ENCODE assay signal across 11 mouse cellular contexts in the genomic region with DNA sequence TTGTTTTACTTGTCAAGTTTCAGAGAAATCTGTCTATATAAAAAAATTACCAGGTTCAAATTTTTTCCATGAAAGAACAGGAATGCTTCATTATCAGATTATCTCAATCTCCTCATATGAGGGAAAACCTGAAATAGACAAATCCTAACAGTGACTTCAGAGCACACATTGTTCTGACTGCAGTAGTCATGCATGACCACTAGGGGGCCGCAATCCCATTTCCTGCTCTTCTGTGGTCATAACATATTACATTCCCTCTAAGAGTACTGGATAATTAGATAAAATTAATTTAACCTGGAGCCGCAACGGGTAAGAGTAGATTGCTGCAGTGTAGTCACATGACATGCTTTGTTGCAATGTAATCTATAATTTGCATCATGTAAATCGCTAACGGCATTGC. TPM values are rescaled to one million over a fixed set of nuclear protein-coding genes. Genes with fewer than 3 reads are reported as not detected.
DNase-seq lines count a peak whose midpoint lies in the region; ATAC-seq and TF ChIP-seq lines count a peak whose summit lies in the region.
"Had no signal": no experiment of that assay in that cellular context is flagged by ENCODE, and none has a peak within 500 bp of the region (broad histone marks: within the 10 kb centered on the region; RNA-seq: fewer than 3 reads in every experiment).

No protein-coding gene starts in this region.

- no peak overlapping the region for H3K9ac ChIP-seq in hindbrain, postnatal 0 days (replicated peaks; ENCODE audit: low read length)
- no peak overlapping the region for H3K9ac ChIP-seq in hindbrain, embryonic 13.5 days
- no peak overlapping the region for H3K9ac ChIP-seq in midbrain, postnatal 0 days (replicated peaks; ENCODE audit: low read length, poor library complexity, severe bottlenecking)

- H3K27ac ChIP-seq in hindbrain, postnatal 0 days: no peak overlapping the region
- H3K27ac ChIP-seq in hindbrain, embryonic 13.5 days: no peak overlapping the region
- H3K27ac ChIP-seq in midbrain, postnatal 0 days (ENCODE audit: low read depth, low read length): no peak overlapping the region
- H3K27ac ChIP-seq in midbrain, embryonic 10.5 days (replicated peaks): no peak overlapping the region
- H3K27ac ChIP-seq: hindbrain, embryonic 10.5 days had no signal

- no peak for ATAC-seq in hindbrain, postnatal 0 days
- ATAC-seq in hindbrain, embryonic 13.5 days (ENCODE audit: low FRiP score): no peak
- no peak for ATAC-seq in midbrain, postnatal 0 days (ENCODE audit: low FRiP score)
- ATAC-seq in megakaryocyte progenitor cell, adult 5-6 weeks (replicated peaks; ENCODE audit: poor library complexity): 0 out of 2 replicates have a peak, but pooled peaks have one; percentile 57

- no peaks in the 10 kb centered on the region for H3K36me3 ChIP-seq in hindbrain, postnatal 0 days (ENCODE audit: insufficient read depth, low read length)
- H3K36me3 ChIP-seq in hindbrain, embryonic 13.5 days: no peaks in the 10 kb centered on the region
- H3K36me3 ChIP-seq in midbrain, postnatal 0 days (ENCODE audit: insufficient read depth, low read length): no peaks in the 10 kb centered on the region
- H3K36me3 ChIP-seq in midbrain, embryonic 10.5 days: no peaks in the 10 kb centered on the region
- H3K36me3 ChIP-seq: hindbrain, embryonic 10.5 days had no signal

- no peak for DNase-seq in hindbrain, postnatal 0 days (ENCODE audit: low spot score)
- peak; percentile 3 for DNase-seq in midbrain, postnatal 0 days (ENCODE audit: low spot score)
- DNase-seq in midbrain, embryonic 10.5 days (ENCODE audit: low spot score): no peak
- peak; percentile 3 for DNase-seq in adipocyte (ENCODE audit: low spot score)
- DNase-seq in gastrocnemius, postnatal 10 days: no peak
- no peak for DNase-seq in thymus, postnatal 0 days (ENCODE audit: low spot score)

- H3K9me3 ChIP-seq in hindbrain, postnatal 0 days (ENCODE audit: low read length): no peaks in the 10 kb centered on the region
- H3K9me3 ChIP-seq in hindbrain, embryonic 13.5 days: no peaks in the 10 kb centered on the region
- H3K9me3 ChIP-seq in midbrain, postnatal 0 days (ENCODE audit: low read length): no peaks in the 10 kb centered on the region
- no peaks in the 10 kb centered on the region for H3K9me3 ChIP-seq in midbrain, embryonic 10.5 days (replicated peaks)
- H3K9me3 ChIP-seq: hindbrain, embryonic 10.5 days had no signal

- WGBS in hindbrain, postnatal 0 days: 61% methylated on average over 5 of the region's 5 CpGs
- 63% methylated on average over 5 of the region's 5 CpGs for WGBS in hindbrain, embryonic 13.5 days
- 68% methylated on average over 5 of the region's 5 CpGs for WGBS in midbrain, postnatal 0 days
- WGBS in midbrain, embryonic 10.5 days: 62% methylated on average over 5 of the region's 5 CpGs

- H3K4me3 ChIP-seq in hindbrain, postnatal 0 days (ENCODE audit: low read length): no peak overlapping the region
- no peak overlapping the region for H3K4me3 ChIP-seq in hindbrain, embryonic 13.5 days
- no peak overlapping the region for H3K4me3 ChIP-seq in midbrain, postnatal 0 days (ENCODE audit: low read depth, low read length)
- H3K4me3 ChIP-seq in midbrain, embryonic 10.5 days: no peak overlapping the region
- H3K4me3 ChIP-seq: hindbrain, embryonic 10.5 days had no signal

- no peak overlapping the region for H3K4me2 ChIP-seq in hindbrain, postnatal 0 days (ENCODE audit: low read depth, low read length)
- no peak overlapping the region for H3K4me2 ChIP-seq in hindbrain, embryonic 13.5 days
- no peak overlapping the region for H3K4me2 ChIP-seq in midbrain, postnatal 0 days (ENCODE audit: low read depth, low read length, poor library complexity, severe bottlenecking)

- no peaks in the 10 kb centered on the region for H3K27me3 ChIP-seq in hindbrain, postnatal 0 days (ENCODE audit: insufficient read depth, low read length)
- no peaks in the 10 kb centered on the region for H3K27me3 ChIP-seq in hindbrain, embryonic 13.5 days
- no peaks in the 10 kb centered on the region for H3K27me3 ChIP-seq in midbrain, postnatal 0 days (ENCODE audit: insufficient read depth, low read length)
- no peaks in the 10 kb centered on the region for H3K27me3 ChIP-seq in midbrain, embryonic 10.5 days (ENCODE audit: low read depth, poor library complexity, severe bottlenecking)

- peak; percentile 69 for TF ChIP-seq CTCF in hindbrain, postnatal 0 days (IDR thresholded peaks at IDR 0.05; ENCODE audit: low read depth)
- peak; percentile 62 for TF ChIP-seq CTCF in midbrain, postnatal 0 days (IDR thresholded peaks at IDR 0.05)

- no peaks in the 10 kb centered on the region for H3K4me1 ChIP-seq in hindbrain, postnatal 0 days (ENCODE audit: insufficient read depth, low read length)
- no peaks in the 10 kb centered on the region for H3K4me1 ChIP-seq in hindbrain, embryonic 13.5 days (replicated peaks)
- no peaks in the 10 kb centered on the region for H3K4me1 ChIP-seq in midbrain, postnatal 0 days (ENCODE audit: insufficient read depth, low read length)
- no peaks in the 10 kb centered on the region for H3K4me1 ChIP-seq in midbrain, embryonic 10.5 days
- H3K4me1 ChIP-seq: hindbrain, embryonic 10.5 days had no signal

RNA-seq across cellular contexts. Expression of gene Htr2c, which starts 17.6 kb away (rescaled TPM):
- 31.3 and 41.0 TPM in 2 replicates for total RNA-seq in hindbrain, postnatal 0 days (2014; rRNA removed)
- 19.8 and 22.5 TPM in 2 replicates for polyA plus RNA-seq in hindbrain, postnatal 0 days (2015; fragmentation: Nextera tagmentation; extraction: Ambion mirVana)
- polyA plus RNA-seq in hindbrain, embryonic 13.5 days (2015; fragmentation: Nextera tagmentation; extraction: Ambion mirVana): 8.9 and 12.5 TPM in 2 replicates
- 23.5 and 26.0 TPM in 2 replicates for total RNA-seq in midbrain, postnatal 0 days (2014; rRNA removed)
- polyA plus RNA-seq in midbrain, postnatal 0 days (2015; fragmentation: Nextera tagmentation; extraction: Ambion mirVana): 12.6 and 12.9 TPM in 2 replicates
- 0.15 and 0.17 TPM in 2 replicates for polyA plus RNA-seq in midbrain, embryonic 10.5 days (2016; fragmentation: Nextera tagmentation; extraction: Ambion mirVana)
- total RNA-seq in megakaryocyte progenitor cell, adult 5-6 weeks (2015): not detected in 2 replicates
- not detected in 2 replicates for total RNA-seq in megakaryocyte progenitor cell, adult 5-6 weeks (2017)
- total RNA-seq in gastrocnemius, postnatal 10 days (2021): not detected
- 0.04 TPM in 1 of 2 replicates, not detected in the other for polyA plus RNA-seq in thymus, postnatal 0 days (2015; fragmentation: Nextera tagmentation; extraction: Ambion mirVana)
- total RNA-seq: adrenal gland, adult 18-20 months; gastrocnemius, adult 8-10 months had no signal

Comparison
In these comparisons a context has a peak if more than half of its experiments do, and no peak if none do; other contexts are left out.
1. DNase-seq: peak in midbrain, postnatal 0 days (single experiment) and adipocyte (single experiment); none in hindbrain, postnatal 0 days (single experiment), midbrain, embryonic 10.5 days (single experiment), gastrocnemius, postnatal 10 days (single experiment) and thymus, postnatal 0 days (single experiment).